Mouse (Mus musculus): ENCODE results near the gene Heg1. TPM values are rescaled to one million over a fixed set of nuclear protein-coding genes. Genes with fewer than 3 reads are reported as not detected.

Gene Heg1
- polyA plus RNA-seq, 1 experiment from 2014 or later = 15.9 TPM

GRCm38 (mm10) chr16:33732237-33732749, 48.1 kb downstream of the Heg1 start:
- ATAC-seq (ENCODE audit: low FRiP score, low TSS enrichment) (no peak), DNase-seq (no peak)
- Histone ChIP-seq H3K4me3 (replicated peaks; ENCODE audit: low read depth, low read length) (no peak overlapping the region), H3K4me2 (ENCODE audit: low read length) (no peak overlapping the region), H3K9me3 (ENCODE audit: control insufficient read depth, low read length) (no peaks in the 10 kb centered on the region), H3K9ac (replicated peaks; ENCODE audit: low read length) (no peak overlapping the region), H3K36me3 (ENCODE audit: control insufficient read depth, insufficient read depth, low read length) (0 out of 2 replicates have a peak, but pooled peaks cover 4% of the 10 kb centered on the region), H3K27ac (replicated peaks; ENCODE audit: low read depth, low read length) (no peak overlapping the region; the same call in 1 of the 2 replicates), H3K27me3 (ENCODE audit: control insufficient read depth, insufficient read depth, low read length) (no peaks in the 10 kb centered on the region), H3K4me1 (ENCODE audit: control insufficient read depth, insufficient read depth, low read length) (peaks cover 19% of the 10 kb centered on the region)
- whole genome bisulfite sequencing = 86% methylated on average over 6 of the region's 6 CpGs

DNA sequence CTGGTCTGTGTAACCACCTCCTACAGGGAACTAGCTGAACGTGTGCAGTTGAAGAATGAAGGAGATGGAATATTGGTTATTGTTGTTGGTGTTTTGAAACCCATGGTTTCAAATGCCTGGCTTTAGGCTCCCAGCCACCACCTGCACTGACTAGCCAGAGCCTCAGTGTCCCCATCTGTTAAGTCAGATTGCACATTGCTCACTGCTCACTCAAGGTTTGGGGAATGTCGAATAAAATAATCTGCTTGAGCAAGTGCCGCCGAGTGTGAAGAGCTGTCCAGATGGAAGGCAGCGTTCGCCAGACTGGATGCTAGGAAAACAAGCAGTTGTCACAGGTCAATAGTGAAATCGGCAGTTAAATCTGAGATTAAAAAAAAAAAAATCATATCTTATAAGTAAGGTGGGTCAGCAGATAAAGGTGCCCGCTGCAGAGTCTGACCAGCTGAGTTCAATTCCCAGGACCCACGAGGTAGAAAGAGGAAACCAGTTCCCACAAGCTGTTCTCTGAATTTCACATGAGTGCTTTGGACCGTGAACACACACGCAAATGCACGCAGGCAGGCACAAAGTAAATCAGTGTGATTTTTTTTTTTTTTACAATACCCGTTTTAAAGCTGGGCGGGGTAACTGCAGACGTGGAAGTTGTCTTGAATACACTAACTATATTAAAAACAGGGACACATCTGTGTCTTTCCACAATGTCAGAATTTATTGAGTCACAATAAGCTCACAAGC, 48.8 kb downstream of the Heg1 start:
- Histone ChIP-seq H3K9ac (replicated peaks; ENCODE audit: low read length) (no peak overlapping the region), H3K9me3 (ENCODE audit: control insufficient read depth, low read length) (no peaks in the 10 kb centered on the region), H3K27ac (replicated peaks; ENCODE audit: low read depth, low read length) (0 out of 2 replicates have a peak overlapping the region, but pooled peaks have one; percentile 49), H3K36me3 (ENCODE audit: control insufficient read depth, insufficient read depth, low read length) (no peaks in the 10 kb centered on the region), H3K4me2 (ENCODE audit: low read length) (no peak overlapping the region), H3K4me1 (ENCODE audit: control insufficient read depth, insufficient read depth, low read length) (peaks cover 21% of the 10 kb centered on the region), H3K4me3 (replicated peaks; ENCODE audit: low read depth, low read length) (no peak overlapping the region), H3K27me3 (ENCODE audit: control insufficient read depth, insufficient read depth, low read length) (no peaks in the 10 kb centered on the region)
- no peak for DNase-seq
- WGBS = 55% methylated on average over 15 of the region's 15 CpGs
- ATAC-seq (ENCODE audit: low FRiP score, low TSS enrichment) = no peak

GRCm38 (mm10) chr16:33733864-33734263, 49.7 kb downstream of the Heg1 start:
- 82% methylated on average over 6 of the region's 6 CpGs for WGBS
- H3K36me3 ChIP-seq (ENCODE audit: control insufficient read depth, insufficient read depth, low read length) = no peaks in the 10 kb centered on the region
- no peak overlapping the region for H3K27ac ChIP-seq (replicated peaks; ENCODE audit: low read depth, low read length)
- peaks cover 23% of the 10 kb centered on the region for H3K4me1 ChIP-seq (ENCODE audit: control insufficient read depth, insufficient read depth, low read length)
- H3K4me2 ChIP-seq (ENCODE audit: low read length) = no peak overlapping the region
- H3K27me3 ChIP-seq (ENCODE audit: control insufficient read depth, insufficient read depth, low read length) = no peaks in the 10 kb centered on the region
- no peak overlapping the region for H3K4me3 ChIP-seq (replicated peaks; ENCODE audit: low read depth, low read length)
- no peaks in the 10 kb centered on the region for H3K9me3 ChIP-seq (ENCODE audit: control insufficient read depth, low read length)
- DNase-seq = no peak
- no peak overlapping the region for H3K9ac ChIP-seq (replicated peaks; ENCODE audit: low read length)
- no peak for ATAC-seq (ENCODE audit: low FRiP score, low TSS enrichment)

DNA sequence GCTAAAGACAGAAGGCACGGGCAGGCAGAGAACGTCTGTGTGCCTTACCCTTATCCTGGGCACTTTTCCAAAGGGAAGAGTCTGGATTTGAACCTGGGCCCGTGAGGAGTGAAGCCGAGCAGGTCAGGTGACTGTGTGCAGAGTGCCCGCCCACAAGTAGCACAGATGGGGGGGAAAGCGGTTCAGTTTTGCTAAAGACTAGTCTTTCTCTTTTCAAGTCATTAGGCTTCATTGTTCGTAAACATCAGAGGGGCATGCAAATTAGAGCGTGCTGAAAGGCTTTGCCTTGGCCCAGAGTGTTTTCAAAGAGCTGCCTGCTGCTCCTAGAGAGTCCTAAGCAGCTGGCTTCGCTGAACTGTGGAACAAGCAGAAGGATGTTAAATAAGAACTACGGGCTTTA, 50.4 kb downstream of the Heg1 start:
- no peaks in the 10 kb centered on the region for H3K9me3 ChIP-seq (ENCODE audit: control insufficient read depth, low read length)
- peak; percentile 83 for DNase-seq
- no peak overlapping the region for H3K4me3 ChIP-seq (replicated peaks; ENCODE audit: low read depth, low read length)
- no peaks in the 10 kb centered on the region for H3K27me3 ChIP-seq (ENCODE audit: control insufficient read depth, insufficient read depth, low read length)
- WGBS = 6% methylated on average over 10 of the region's 10 CpGs
- peak; percentile 77 for ATAC-seq (ENCODE audit: low FRiP score, low TSS enrichment)
- no peaks in the 10 kb centered on the region for H3K36me3 ChIP-seq (ENCODE audit: control insufficient read depth, insufficient read depth, low read length)
- H3K4me2 ChIP-seq (ENCODE audit: low read length) = no peak overlapping the region
- peaks cover 23% of the 10 kb centered on the region for H3K4me1 ChIP-seq (ENCODE audit: control insufficient read depth, insufficient read depth, low read length)
- H3K27ac ChIP-seq (replicated peaks; ENCODE audit: low read depth, low read length) = peak overlapping the region; percentile 66
- no peak overlapping the region for H3K9ac ChIP-seq (replicated peaks; ENCODE audit: low read length)

DNA sequence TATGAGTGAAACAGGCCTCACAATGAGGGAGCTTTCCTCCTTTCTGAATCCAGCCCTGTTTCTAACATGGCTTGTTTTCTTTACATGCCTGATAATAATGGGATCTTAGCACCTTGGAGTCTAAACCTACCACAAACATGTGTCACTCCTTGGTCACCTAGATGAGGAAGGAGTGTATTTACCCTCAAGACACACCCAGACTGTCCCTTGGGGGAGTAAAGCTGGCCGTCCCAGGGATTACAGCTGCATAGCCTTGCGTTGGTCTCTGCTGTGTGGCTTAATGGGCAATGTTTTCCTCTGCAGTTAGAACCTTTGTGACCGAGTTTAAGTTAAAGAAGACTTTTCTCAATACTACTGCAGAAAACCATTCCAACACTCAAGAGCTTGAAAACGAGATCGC, 51.1 kb downstream of the Heg1 start:
- H3K27ac ChIP-seq (replicated peaks; ENCODE audit: low read depth, low read length) = peak overlapping the region; percentile 66
- ATAC-seq (ENCODE audit: low FRiP score, low TSS enrichment) (no peak), DNase-seq (no peak)
- H3K9me3 ChIP-seq (ENCODE audit: control insufficient read depth, low read length) = no peaks in the 10 kb centered on the region
- no peak overlapping the region for H3K4me3 ChIP-seq (replicated peaks; ENCODE audit: low read depth, low read length)
- no peaks in the 10 kb centered on the region for H3K36me3 ChIP-seq (ENCODE audit: control insufficient read depth, insufficient read depth, low read length)
- no peaks in the 10 kb centered on the region for H3K27me3 ChIP-seq (ENCODE audit: control insufficient read depth, insufficient read depth, low read length)
- H3K4me1 ChIP-seq (ENCODE audit: control insufficient read depth, insufficient read depth, low read length) = peaks cover 23% of the 10 kb centered on the region
- H3K4me2 ChIP-seq (ENCODE audit: low read length) = no peak overlapping the region
- WGBS = 42% methylated on average over 5 of the region's 5 CpGs
- H3K9ac ChIP-seq (replicated peaks; ENCODE audit: low read length) = no peak overlapping the region

DNA sequence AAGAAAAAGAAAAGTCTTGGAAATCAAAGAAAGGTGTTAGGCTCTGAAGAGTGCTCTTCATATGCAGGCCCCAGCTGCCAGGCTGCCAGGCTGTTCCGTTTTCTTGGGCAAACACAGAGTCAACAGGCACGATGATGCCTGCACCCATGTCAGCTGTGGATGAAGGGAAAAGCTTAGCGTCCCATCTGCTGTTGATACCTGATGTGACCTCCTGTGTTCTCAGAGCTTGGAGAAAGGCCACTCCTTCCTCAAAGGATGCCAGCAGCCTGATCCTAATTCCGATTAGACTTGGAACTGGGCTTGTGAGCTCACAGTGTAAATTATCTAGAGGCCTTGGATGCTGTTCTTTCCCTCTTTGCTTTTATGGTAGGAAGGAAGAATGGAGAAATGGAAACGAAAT, 51.6 kb downstream of the Heg1 start:
- Histone ChIP-seq H3K4me1 (ENCODE audit: control insufficient read depth, insufficient read depth, low read length) (peaks cover 23% of the 10 kb centered on the region), H3K27me3 (ENCODE audit: control insufficient read depth, insufficient read depth, low read length) (no peaks in the 10 kb centered on the region), H3K9me3 (ENCODE audit: control insufficient read depth, low read length) (no peaks in the 10 kb centered on the region), H3K36me3 (ENCODE audit: control insufficient read depth, insufficient read depth, low read length) (no peaks in the 10 kb centered on the region), H3K4me3 (replicated peaks; ENCODE audit: low read depth, low read length) (no peak overlapping the region), H3K4me2 (ENCODE audit: low read length) (no peak overlapping the region), H3K9ac (replicated peaks; ENCODE audit: low read length) (no peak overlapping the region), H3K27ac (replicated peaks; ENCODE audit: low read depth, low read length) (peak overlapping the region; percentile 66)
- WGBS = 34% methylated on average over 5 of the region's 5 CpGs
- DNase-seq = no peak
- ATAC-seq (ENCODE audit: low FRiP score, low TSS enrichment) = no peak

DNA sequence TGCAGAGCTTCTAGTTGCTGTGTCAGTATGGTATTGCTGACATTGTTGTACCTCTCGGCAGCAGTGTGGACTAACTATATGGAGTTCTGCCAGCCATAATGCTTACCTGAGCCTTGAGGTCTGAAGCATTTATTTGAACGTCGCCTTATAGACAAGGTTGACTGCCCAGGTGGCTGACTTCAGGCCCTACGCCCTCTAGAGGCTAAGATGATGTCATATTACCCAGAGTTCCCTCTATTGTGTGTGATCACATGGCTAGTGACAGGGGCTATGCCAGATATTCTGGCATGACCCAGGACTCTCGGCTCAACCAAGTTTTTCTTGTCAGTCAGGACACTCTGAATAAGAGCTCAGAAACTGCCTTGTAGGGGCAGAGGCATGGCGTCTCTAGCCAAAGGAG, 52.6 kb downstream of the Heg1 start:
- Histone ChIP-seq H3K9ac (replicated peaks; ENCODE audit: low read length) (no peak overlapping the region), H3K27ac (replicated peaks; ENCODE audit: low read depth, low read length) (no peak overlapping the region), H3K36me3 (ENCODE audit: control insufficient read depth, insufficient read depth, low read length) (no peaks in the 10 kb centered on the region), H3K9me3 (ENCODE audit: control insufficient read depth, low read length) (no peaks in the 10 kb centered on the region), H3K4me2 (ENCODE audit: low read length) (no peak overlapping the region), H3K4me1 (ENCODE audit: control insufficient read depth, insufficient read depth, low read length) (peaks cover 27% of the 10 kb centered on the region), H3K4me3 (replicated peaks; ENCODE audit: low read depth, low read length) (no peak overlapping the region), H3K27me3 (ENCODE audit: control insufficient read depth, insufficient read depth, low read length) (no peaks in the 10 kb centered on the region)
- DNase-seq = no peak
- 74% methylated on average over 6 of the region's 6 CpGs for WGBS
- ATAC-seq (ENCODE audit: low FRiP score, low TSS enrichment) = no peak

- H3K36me3 ChIP-seq (ENCODE audit: control insufficient read depth, insufficient read depth, low read length) = no peaks in the 10 kb centered on the region
- ATAC-seq (ENCODE audit: low FRiP score, low TSS enrichment) = no peak
Measured at GRCm38 (mm10) chr16:33738949-33739719, 55.0 kb downstream of the Heg1 start.

More at GRCm38 (mm10) chr16:33738949-33739719, 55.0 kb downstream of the Heg1 start:
- 87% methylated on average over 7 of the region's 7 CpGs for WGBS
- no peak overlapping the region for H3K9ac ChIP-seq (replicated peaks; ENCODE audit: low read length)
- H3K27ac ChIP-seq (replicated peaks; ENCODE audit: low read depth, low read length) = no peak overlapping the region
- peaks cover 27% of the 10 kb centered on the region for H3K4me1 ChIP-seq (ENCODE audit: control insufficient read depth, insufficient read depth, low read length)
- H3K4me3 ChIP-seq (replicated peaks; ENCODE audit: low read depth, low read length) = no peak overlapping the region
- no peaks in the 10 kb centered on the region for H3K27me3 ChIP-seq (ENCODE audit: control insufficient read depth, insufficient read depth, low read length)
- no peak overlapping the region for H3K4me2 ChIP-seq (ENCODE audit: low read length)
- DNase-seq = no peak
- H3K9me3 ChIP-seq (ENCODE audit: control insufficient read depth, low read length) = no peaks in the 10 kb centered on the region
